Mouse (Mus musculus): ENCODE results near the gene AU021092.

The AU021092 gene

DNA sequence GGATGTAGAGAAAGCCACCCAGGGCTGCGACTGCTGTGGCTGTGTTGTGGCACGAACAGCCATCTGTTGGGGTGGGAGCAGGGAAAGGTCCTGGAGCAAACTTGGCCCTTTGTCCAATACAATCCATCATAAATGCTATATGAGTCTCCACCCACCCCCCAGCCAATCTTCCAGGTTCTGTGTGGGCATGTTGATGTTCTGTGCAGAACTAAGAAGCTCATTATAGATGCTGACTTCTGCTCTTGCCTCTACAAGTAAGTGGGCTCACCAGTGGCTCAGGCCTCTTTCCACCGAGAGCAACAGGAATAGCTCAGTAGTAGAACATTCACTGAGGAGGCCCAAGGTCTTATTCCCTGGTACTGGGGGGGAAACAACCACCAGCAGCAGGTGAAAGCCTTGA lies 9.9 kb downstream of the AU021092 start:
- no peak for DNase-seq

DNA sequence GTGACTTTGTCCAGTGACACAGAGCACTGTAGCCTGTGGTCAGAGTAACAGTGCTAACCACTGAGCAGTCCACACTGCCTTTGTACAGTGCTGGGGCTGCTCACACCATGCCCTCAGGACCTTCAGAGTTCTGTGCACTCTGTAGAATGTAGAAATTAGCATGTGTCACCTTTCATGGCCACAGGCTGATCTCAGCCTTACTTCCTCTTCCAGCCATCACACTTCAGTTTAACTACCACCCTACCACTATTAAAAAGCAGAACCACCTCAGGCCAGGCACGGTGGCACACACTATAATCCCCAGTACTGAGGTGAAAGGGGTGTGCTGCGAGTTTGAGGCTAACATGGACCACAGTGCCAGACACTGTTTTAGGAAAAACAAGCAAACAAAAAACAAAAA lies 11.7 kb downstream of the AU021092 start:
- no peak for DNase-seq

DNA sequence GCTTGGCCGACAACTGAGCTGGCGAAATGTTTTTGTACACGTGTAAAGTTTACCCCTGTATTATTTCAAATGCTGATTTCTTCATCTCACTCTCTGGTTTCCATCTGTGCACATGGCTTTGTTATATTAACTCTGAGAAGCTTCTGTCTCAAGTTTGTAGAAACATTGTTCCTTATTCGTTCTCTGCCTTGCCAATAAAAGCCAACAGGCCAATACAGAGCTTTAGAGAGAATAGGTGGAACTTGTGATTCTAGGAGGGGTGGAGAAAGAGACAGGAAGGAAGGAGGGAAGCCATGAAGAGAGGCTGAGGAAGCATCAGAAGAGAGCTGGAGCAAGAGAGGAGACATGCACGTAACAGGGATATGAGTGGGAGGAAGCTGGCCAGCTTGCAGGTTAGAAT lies 16.0 kb downstream of the AU021092 start:
- no peak for DNase-seq

DNA sequence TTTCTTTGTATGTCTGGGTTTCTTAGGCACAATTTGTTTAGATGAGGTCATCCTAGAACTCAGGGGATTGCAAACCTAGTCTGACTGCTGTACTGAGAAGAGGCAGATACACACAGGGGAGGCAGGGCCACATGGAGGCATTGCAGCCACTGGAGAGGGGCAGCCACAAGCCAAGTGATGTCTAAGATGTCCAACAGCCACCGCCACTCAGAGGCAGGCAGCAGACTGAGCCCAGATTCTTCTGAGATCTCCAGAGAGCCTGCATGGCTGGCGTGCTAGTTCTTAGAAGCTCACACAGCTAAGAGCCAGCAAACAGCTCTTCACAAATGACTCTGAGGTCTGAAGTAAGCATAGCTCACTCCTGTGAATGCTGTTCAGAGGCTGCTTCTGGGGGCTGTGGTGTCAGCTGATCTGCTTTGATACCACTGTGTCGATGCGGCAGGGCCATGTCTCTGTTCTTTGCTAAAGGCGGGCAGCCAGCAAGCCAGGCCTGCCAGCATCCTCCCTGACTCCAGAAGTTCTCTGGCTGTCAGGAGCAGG lies 16.6 kb downstream of the AU021092 start:
- no peak for DNase-seq

DNA sequence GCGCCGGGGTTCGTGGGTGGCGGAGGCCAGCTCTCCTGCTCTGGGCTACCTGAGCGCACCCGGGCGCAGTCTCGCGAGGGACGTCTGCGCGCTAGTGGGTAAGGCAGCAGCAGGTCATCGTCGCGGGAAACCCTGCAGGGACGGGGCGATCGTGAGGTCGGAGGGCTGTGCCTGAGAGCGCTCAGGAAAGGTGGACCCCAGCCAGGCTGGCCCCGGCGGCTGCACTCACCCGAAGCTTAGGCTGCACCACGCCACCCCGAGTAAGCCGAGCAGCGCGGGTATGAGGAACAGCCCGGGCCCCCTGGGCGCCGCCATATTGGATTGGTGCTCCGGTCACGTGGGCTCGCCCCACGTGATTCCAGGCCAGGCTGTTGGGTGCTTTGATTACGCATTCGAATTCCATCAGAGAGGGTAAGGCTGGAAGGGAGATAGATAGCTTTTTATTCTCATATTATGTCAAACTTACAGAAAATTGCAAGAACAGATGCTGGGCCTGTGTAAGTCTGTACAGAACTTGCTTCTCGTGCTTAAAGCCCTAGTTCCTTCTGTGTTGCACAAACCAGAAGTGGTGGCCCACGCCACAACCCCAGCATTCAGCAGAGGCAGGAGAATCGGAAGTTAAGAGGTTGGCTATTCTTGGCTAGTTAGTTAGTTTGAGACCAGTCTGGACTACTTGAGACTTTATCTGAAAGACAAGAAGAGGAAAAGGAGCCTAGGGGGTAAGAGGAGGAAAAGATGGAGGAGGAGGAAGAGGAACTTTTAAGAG lies 18.2 kb downstream of the AU021092 start, which contains the start of gene Nagpa:
Gene Nagpa (minus strand): TSS at position 345 of the 766 bp plus-strand sequence.
- peak; percentile 86 to 92 for DNase-seq

DNA sequence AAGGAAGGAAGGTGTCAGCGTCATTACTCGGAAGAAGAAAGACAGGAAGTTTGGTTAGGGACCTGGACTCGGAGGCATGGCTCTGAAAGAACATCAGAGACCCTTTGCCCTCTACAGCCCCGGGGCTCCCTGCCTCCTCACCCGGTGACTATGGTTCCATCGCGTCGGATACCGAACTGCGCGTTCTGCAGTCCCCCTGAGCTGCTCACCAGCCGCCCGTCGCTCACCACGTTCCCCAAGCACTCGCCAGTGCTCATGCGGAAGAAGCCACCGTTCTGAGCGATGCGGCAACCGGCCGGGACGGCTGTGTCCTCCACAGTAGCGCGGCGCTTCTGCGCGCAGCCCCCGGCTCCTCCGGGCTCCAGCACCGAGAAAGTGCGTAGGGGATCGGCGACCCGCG lies 18.9 kb downstream of the AU021092 start:
- peak; percentile 36 to 50 for DNase-seq

DNA sequence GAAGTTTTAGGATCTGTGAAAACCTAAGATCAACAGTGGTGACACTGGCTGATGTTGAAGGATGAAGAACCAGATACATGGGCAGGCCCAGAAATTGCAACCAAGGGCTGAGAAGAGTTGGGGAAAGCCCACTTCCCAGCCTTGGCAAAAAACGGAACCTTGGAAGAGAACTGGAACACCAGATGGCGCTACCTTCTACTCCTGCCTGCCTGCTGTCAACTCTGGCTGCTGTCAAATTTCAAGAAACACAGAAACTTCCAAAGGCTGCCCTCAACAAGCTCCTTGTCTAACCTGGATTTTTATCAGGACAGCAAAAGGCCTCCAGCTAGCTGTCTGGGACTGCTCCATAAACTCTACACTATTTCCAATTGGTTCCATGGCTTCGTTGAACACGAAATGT lies 19.4 kb downstream of the AU021092 start:
- DNase-seq: peak; percentile 60 to 69

DNA sequence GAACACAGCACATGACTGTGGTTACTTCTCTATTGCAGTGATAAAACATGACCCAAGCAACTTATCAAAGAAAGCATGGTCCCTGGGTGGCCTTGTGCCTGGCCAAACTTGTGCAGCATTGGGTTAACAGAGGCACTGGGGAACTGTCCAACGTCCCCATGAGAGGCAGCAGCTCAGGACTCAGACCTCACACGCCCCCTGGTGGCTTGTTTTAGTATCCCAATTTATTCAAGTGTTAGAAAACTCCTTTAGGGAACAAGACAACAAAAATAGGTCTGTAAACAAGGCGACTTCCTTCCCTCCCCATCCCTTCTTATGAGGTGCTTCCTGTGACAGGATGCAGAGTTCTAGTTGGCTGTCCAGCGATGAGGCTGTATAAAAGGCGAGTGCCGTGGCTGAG lies 27.0 kb downstream of the AU021092 start:
- peak; percentile 61 to 70 for DNase-seq

DNA sequence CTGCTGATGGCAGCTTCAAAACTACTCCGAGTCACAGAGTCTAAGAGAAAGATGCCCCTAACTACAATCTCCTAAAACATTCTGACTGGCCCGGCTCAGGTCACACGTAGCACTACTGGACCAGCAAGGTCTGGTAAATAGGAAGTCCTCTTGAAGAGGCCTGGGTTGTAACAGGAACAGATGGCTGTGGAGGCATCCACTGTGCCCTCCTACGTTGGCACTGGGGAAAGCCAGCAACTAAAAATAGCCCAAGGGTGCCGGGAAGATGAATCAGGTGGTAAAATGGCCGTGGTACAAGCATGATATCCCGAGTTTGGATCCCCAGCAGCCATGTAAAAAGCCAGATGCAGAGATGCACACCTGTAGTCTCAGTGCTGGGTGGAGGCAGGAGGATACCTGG lies 35.9 kb downstream of the AU021092 start:
- no peak for DNase-seq

DNA sequence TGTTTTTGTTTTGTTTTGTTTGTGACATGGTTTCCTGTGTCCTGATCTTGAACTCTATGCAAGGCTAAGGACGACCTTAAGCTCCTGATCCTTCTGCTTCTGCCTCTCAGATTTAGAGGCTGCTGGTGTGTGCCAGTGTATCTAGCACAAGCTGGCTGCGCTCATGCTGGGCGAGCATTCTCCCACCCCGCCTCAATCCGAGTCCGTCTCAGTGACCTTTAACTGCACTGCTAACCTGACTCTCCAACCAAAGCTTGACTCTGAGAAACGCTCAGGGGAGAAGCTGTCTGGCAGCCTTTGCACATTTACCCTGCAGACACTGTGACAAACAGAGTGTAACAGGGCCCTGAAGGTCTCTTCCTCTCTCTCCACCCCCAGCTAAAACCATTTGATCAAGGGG lies 36.4 kb downstream of the AU021092 start:
- DNase-seq: no peak

DNA sequence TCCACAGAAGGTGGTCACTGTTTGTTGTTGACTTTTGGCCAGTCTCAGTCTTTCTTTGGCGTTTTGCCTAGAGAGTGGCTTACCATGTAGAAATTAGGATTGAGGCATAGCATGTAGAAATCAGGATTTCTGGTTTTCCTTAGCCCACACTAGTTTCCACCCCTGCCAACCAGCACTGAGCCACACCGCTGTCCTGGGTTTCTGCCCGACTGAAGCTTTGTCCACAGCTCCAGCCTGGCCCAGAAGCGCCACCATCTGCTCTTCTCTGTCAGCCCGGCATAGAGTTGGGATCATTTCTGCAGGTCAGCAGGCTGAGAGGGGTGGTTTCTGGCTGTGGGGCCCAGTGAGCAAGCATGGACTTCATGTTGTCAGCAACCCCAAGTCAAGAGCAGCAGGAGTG lies 37.1 kb downstream of the AU021092 start:
- no peak for DNase-seq

DNA sequence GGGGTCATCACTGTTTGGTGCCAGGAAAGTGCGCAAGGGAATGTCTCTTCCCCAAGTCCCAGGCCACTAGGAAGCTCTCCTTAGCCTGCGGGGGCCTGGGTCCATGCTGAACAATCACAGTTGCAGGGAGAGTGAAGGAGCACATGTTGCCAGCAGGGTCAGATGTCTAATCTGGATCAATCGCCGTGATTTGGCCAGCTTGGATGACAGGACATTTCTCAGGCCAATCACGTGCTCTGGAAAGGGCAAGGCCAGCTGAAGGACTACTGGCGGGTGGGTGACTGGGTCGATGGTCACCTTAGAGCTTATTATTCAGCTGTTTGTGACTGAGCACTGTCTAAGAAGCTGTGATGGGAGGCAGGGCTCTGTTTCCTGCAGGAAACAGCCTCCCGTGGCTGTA lies 38.0 kb downstream of the AU021092 start:
- no peak for DNase-seq

DNA sequence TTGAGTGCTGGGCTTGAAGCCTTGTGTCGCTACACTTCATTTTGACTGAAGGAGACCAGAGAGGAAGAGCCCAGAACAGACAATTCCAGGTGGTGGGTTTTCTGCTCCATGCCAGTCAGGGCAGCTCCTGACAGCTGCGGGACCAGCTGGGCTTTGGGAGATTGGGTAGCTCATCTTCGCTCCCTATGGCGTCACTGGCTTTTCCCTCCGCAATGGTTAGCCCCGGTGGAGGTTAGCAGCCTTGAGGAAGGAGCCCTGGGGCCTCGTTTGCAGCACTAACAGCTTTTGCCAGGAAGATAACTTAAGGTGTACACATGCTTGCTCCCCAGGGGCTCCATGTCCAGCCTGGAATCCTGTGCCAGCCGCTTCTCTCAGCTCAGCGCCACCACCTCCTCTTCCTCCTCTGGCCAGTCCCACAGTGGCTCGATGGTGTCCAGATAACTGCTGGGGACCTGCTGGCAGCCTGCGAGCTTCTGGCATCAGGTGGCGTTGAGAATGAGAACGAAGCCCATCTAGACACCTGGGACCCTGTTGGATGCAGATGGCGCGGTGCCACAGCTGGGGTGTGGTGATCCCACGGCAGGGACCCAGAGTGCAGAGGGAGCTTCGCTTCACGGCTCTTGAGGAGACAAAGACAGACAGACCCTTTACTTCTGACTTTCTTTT lies 38.7 kb downstream of the AU021092 start:
- DNase-seq: no peak

DNA sequence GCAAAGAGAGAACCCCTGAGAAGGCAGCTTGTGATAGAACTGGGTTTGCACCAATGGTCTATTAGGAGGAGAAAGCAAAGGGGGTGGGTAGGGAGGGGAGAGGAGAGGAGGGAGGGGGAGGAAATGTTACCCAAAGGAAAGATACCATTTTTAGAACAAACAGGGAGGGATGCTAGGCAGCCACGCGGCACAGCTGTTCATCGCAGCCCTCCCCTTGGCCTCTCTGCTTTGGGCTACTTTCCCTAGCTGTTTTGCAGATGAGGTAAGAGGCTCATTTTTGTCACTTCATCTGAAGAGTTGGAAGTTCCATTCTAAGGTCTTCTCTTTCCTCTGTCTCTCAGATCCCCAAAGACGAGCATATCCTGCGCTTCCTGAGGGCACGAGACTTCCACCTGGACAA lies 49.5 kb downstream of the AU021092 start:
- no peak for DNase-seq

DNA sequence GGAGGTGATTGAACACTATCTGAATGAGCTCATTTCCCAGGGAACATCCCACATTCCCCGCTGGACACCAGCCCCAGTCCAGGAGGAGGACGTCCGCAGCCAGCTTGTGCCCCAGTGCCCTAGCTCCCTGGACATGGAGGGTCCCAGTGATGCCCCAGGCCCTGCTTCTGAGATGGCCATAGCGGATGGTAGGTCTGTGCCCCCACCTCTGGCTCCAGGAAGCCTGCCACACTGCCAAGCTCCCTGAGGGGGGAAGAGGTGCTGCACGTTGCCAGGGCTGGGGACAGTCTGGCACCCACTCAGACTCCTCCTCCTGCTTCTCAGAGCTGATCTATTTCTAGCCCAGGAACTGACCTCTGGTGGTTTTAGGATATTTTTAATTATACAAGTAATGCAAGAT lies 53.3 kb downstream of the AU021092 start:
- DNase-seq: no peak

DNA sequence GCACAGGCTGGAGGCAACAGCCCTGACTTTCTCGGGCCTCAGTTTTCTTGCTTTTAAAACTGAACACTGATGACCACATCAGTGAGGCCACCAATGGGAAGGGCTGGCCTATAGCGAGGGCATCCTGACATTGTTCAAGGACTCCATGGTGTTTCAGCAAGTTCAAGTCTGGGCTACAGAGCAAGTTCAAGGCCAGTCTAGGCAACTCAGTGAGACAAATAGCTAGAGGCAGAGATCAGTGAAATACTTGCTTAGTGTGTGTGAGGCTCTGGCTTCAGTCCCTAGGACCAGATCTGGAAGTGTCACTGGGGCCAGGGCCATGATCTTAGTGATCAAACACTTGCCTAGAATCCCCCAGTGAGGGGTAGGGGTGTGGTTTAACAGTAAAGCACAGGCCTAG lies 54.1 kb downstream of the AU021092 start:
- DNase-seq: no peak

DNA sequence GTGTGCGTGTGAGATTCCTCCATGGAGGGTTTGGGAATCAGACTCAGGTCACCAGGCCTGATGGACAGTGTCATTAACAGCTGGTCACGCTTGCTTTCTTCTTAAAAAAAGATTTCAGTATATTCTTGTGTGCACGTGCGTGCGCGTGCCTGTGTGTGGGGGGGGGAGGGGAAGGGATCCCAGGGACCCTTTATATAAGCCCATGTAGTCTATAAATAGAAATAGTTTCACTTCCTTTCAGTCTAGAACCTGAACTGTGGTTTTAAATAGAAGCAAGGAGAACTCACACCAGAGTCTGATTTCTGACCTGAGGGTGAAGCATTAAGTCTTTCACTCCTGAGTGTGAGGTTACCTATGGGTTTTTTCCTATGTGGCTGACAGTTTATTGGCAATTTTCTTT lies 57.8 kb downstream of the AU021092 start:
- no peak for DNase-seq
